Mouse (Mus musculus) lung, embryonic 14.5 days (tissue): ENCODE measurements around the gene Satb1. TPM values are rescaled to one million over a fixed set of nuclear protein-coding genes. Genes with fewer than 3 reads are reported as not detected.
A peak's percentile ranks its signal among the peaks of the same experiment; 100 is the strongest.

ENCODE experiments used
- ATAC-seq: fragments of 200-750 bp; cut with Nextera tagmentation; 2 replicates; pipeline ENCODE4 v1.8.0; 2017; ENCODE audit warnings: mild to moderate bottlenecking, moderate TSS enrichment, moderate library complexity; ENCODE audit not compliant: insufficient read depth
- DNase-seq: peaks from one replicate; pipeline ENCODE4 v3.0.0-alpha.2; 2015
- H3K27ac ChIP-seq: fragments of 300-500 bp; sonication (generic); 2 replicates; pipeline ENCODE4 v1.5.1; 2014; ENCODE audit warnings: low read depth, mild to moderate bottlenecking, moderate library complexity
- H3K27me3 ChIP-seq: fragments of 300-500 bp; sonication (generic); 2 replicates; pipeline ENCODE4 v1.6.1; 2014; ENCODE audit warnings: low read length, control low read depth; ENCODE audit not compliant: insufficient read depth
- H3K36me3 ChIP-seq: fragments of 300-500 bp; sonication (generic); 2 replicates; pipeline ENCODE4 v1.6.1; 2014; ENCODE audit warnings: control low read depth; ENCODE audit not compliant: insufficient read depth
- H3K4me1 ChIP-seq: fragments of 300-500 bp; sonication (generic); 2 replicates; pipeline ENCODE4 v1.6.1; 2014; ENCODE audit warnings: antibody characterized with exemption, control low read depth; ENCODE audit not compliant: insufficient read depth
- H3K4me2 ChIP-seq: fragments of 300-500 bp; sonication (generic); 2 replicates; pipeline ENCODE4 v1.6.1; 2014; ENCODE audit warnings: mild to moderate bottlenecking
- H3K4me3 ChIP-seq: fragments of 300-500 bp; sonication (generic); 2 replicates; pipeline ENCODE4 v1.5.1; 2014; ENCODE audit warnings: low read depth, low read length
- H3K9ac ChIP-seq: fragments of 300-500 bp; sonication (generic); 2 replicates; pipeline ENCODE4 v1.6.1; 2014
- H3K9me3 ChIP-seq: fragments of 300-500 bp; sonication (generic); 2 replicates; pipeline ENCODE4 v1.6.1; 2016; ENCODE audit warnings: low read depth, low read length, control low read depth
- CTCF ChIP-seq: IDR thresholded peaks from 2 replicates; pipeline ENCODE4 v1.5.1; 2016; ENCODE audit warnings: antibody characterized with exemption, low read depth
- WGBS: fragments of 180-500 bp; shearing (Covaris S2); extraction: QIAGEN DNeasy Blood & Tissue Kit; methylation state at CpG from one replicate; pipeline ENCODE4 v1.1.7; 2014; 5-methylcytosine and 5-hydroxymethylcytosine counted together
- polyA plus RNA-seq: library from polyadenylated mRNA; unstranded; fragments of >200 nt; fragmentation: Nextera tagmentation; extraction: Ambion mirVana; gene quantifications from 2 replicates; pipeline ENCODE4 v1.2.1, GENCODE M21; 2014

Satb1 gene
- polyA plus RNA-seq, 1 experiment from 2014 or later, result 11.8 TPM

DNA sequence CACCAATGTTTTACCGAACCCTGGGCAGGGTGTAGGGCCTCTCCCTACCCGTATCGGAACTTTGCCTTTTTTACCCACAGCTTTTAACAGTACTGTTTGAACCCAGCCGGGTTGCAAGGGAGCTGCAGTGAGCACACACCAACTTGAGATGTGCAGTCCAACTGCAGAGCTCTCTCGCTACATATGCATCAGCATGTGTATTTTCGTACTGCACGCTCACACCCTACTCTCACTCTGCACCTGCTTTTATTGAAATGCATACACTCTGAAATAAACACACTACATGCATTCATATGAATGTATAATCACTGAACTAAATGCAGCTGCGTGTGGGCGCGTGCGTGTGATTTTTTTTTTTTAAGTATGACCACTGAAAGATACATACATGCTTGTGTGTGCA lies 53.1 kb downstream of the Satb1 start:
- ATAC-seq, result no peak
- H3K27me3 ChIP-seq, result no peaks in the 10 kb centered on the region
- H3K27ac ChIP-seq, result no peak overlapping the region
- H3K9me3 ChIP-seq, result no peaks in the 10 kb centered on the region
- H3K9ac ChIP-seq, result no peak overlapping the region
- no peak for TF ChIP-seq CTCF
- 90% methylated on average over 11 of the region's 11 CpGs for WGBS
- DNase-seq, result no peak
- no peak overlapping the region for H3K4me2 ChIP-seq
- no peak overlapping the region for H3K4me3 ChIP-seq
- no peaks in the 10 kb centered on the region for H3K4me1 ChIP-seq
- H3K36me3 ChIP-seq, result 0 out of 2 replicates have a peak, but pooled peaks cover 11% of the 10 kb centered on the region

DNA sequence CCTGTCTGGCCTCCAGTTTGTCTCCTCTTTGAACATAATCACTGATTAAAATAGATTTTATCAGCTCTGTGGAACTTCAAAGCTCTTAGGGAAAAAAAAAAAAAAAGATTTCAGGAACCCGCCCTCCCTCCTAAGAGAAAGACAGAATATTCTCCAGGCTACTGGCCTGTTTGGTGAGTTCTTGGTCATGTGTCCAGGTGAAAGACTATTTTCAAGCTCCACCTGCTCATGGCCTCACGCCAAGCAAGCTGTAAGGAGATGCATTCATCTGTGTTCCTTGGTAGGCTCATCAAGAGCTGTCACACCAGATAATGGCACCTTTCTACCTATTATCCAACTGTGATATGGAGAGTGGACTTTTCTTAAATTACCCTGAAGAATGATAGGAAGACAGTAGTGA lies 54.1 kb downstream of the Satb1 start:
- DNase-seq, result no peak
- Histone ChIP-seq H3K4me1 (no peaks in the 10 kb centered on the region), H3K4me3 (no peak overlapping the region), H3K9me3 (no peaks in the 10 kb centered on the region), H3K27me3 (no peaks in the 10 kb centered on the region), H3K27ac (no peak overlapping the region), H3K36me3 (0 out of 2 replicates have a peak, but pooled peaks cover 9% of the 10 kb centered on the region), H3K4me2 (no peak overlapping the region), H3K9ac (no peak overlapping the region)
- no peak for TF ChIP-seq CTCF
- ATAC-seq, result no peak
- WGBS, result 72% methylated on average over 2 of the region's 2 CpGs

- DNase-seq (peak; percentile 77), ATAC-seq (no peak)
- H3K4me1 ChIP-seq, result no peaks in the 10 kb centered on the region
- 61% methylated on average over 1 of the region's 1 CpGs for WGBS
- TF ChIP-seq CTCF, result peak; percentile 56
- H3K9me3 ChIP-seq, result no peaks in the 10 kb centered on the region
- no peak overlapping the region for H3K4me3 ChIP-seq
- H3K4me2 ChIP-seq, result no peak overlapping the region
- H3K36me3 ChIP-seq, result 0 out of 2 replicates have a peak, but pooled peaks cover 8% of the 10 kb centered on the region
- no peaks in the 10 kb centered on the region for H3K27me3 ChIP-seq
- H3K27ac ChIP-seq, result no peak overlapping the region
- no peak overlapping the region for H3K9ac ChIP-seq
Measured at GRCm38 (mm10) chr17:51777813-51778212, 55.3 kb downstream of the Satb1 start.

GRCm38 (mm10) chr17:51775070-51775881 lies 57.8 kb downstream of the Satb1 start:
- H3K9ac ChIP-seq, result no peak overlapping the region
- H3K4me3 ChIP-seq, result no peak overlapping the region
- ATAC-seq (no peak), DNase-seq (no peak)
- no peak for TF ChIP-seq CTCF
- H3K36me3 ChIP-seq, result 0 out of 2 replicates have a peak, but pooled peaks cover 3% of the 10 kb centered on the region
- H3K4me1 ChIP-seq, result no peaks in the 10 kb centered on the region
- no peak overlapping the region for H3K27ac ChIP-seq
- H3K27me3 ChIP-seq, result no peaks in the 10 kb centered on the region
- no peaks in the 10 kb centered on the region for H3K9me3 ChIP-seq
- no peak overlapping the region for H3K4me2 ChIP-seq
- WGBS, result 93% methylated on average over 18 of the region's 18 CpGs

- no peak for ATAC-seq
Measured at GRCm38 (mm10) chr17:51763600-51763999, 69.5 kb downstream of the Satb1 start.

GRCm38 (mm10) chr17:51762503-51762902 lies 70.6 kb downstream of the Satb1 start:
- Histone ChIP-seq H3K27ac (no peak overlapping the region), H3K4me3 (no peak overlapping the region), H3K4me1 (no peaks in the 10 kb centered on the region), H3K9me3 (no peaks in the 10 kb centered on the region), H3K9ac (no peak overlapping the region), H3K36me3 (no peaks in the 10 kb centered on the region), H3K27me3 (no peaks in the 10 kb centered on the region), H3K4me2 (no peak overlapping the region)
- no peak for TF ChIP-seq CTCF
- no peak for DNase-seq
- 73% methylated on average over 7 of the region's 7 CpGs for WGBS
- no peak for ATAC-seq

More at GRCm38 (mm10) chr17:51763600-51763999, 69.5 kb downstream of the Satb1 start:
- Histone ChIP-seq H3K36me3 (no peaks in the 10 kb centered on the region), H3K9me3 (no peaks in the 10 kb centered on the region), H3K4me1 (no peaks in the 10 kb centered on the region), H3K4me3 (no peak overlapping the region), H3K9ac (no peak overlapping the region), H3K4me2 (no peak overlapping the region), H3K27me3 (no peaks in the 10 kb centered on the region), H3K27ac (no peak overlapping the region)
- no peak for TF ChIP-seq CTCF
- WGBS, result 89% methylated on average over 8 of the region's 8 CpGs
- DNase-seq, result no peak

DNA sequence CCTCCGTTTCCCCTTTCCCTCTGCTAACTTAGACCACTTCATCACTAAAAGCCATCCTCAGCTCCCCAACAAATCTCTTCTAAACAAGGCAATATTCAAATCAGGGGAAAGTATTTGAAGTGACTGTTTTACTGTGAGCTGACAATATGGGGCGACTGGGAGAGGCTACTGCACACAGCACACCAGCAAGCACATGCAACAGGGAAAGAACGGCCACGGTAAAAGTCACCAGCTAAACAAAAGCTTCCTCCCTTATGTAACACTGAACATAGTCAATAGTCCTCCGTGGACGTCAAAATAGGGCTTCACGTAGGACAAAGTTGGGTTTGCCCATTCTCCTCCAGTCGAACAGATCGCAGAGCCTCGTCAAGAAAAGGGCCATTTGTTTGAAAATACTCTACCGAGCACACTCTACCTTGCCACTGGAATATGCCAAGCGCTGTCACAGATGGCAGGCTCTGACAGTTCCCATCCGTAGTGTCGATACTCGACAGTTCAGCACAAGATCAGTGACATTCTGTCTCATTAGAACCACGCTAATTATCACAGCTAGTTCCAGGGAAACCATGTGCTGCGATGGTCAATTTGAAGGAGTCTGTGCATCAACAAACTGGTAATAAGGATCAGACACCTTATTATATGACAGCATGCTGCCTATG lies 72.0 kb downstream of the Satb1 start:
- Histone ChIP-seq H3K27ac (no peak overlapping the region), H3K9me3 (no peaks in the 10 kb centered on the region), H3K27me3 (no peaks in the 10 kb centered on the region), H3K9ac (no peak overlapping the region), H3K36me3 (no peaks in the 10 kb centered on the region), H3K4me2 (no peak overlapping the region), H3K4me1 (no peaks in the 10 kb centered on the region), H3K4me3 (no peak overlapping the region)
- TF ChIP-seq CTCF, result no peak
- ATAC-seq, result no peak
- WGBS, result 79% methylated on average over 17 of the region's 17 CpGs
- no peak for DNase-seq
